Mouse (Mus musculus) sigmoid colon, adult 10 weeks (tissue): ENCODE results near the gene Zmym4. TPM values are rescaled to one million over a fixed set of nuclear protein-coding genes. Genes with fewer than 3 reads are reported as not detected.

Experiments used
- polyA plus RNA-seq: library from polyadenylated mRNA; stranded (reverse); fragments of 350-450 nt; fragmentation: Illumina TruSeq; extraction: RNeasy Lipid Tissue Mini Kit (QIAGEN cat#74804); gene quantifications from one replicate; pipeline ENCODE4 v1.2.3, GENCODE M21; 2014; ENCODE audit warnings: low read depth, low replicate concordance

Gene Zmym4
- 36.0 TPM for polyA plus RNA-seq

DNA sequence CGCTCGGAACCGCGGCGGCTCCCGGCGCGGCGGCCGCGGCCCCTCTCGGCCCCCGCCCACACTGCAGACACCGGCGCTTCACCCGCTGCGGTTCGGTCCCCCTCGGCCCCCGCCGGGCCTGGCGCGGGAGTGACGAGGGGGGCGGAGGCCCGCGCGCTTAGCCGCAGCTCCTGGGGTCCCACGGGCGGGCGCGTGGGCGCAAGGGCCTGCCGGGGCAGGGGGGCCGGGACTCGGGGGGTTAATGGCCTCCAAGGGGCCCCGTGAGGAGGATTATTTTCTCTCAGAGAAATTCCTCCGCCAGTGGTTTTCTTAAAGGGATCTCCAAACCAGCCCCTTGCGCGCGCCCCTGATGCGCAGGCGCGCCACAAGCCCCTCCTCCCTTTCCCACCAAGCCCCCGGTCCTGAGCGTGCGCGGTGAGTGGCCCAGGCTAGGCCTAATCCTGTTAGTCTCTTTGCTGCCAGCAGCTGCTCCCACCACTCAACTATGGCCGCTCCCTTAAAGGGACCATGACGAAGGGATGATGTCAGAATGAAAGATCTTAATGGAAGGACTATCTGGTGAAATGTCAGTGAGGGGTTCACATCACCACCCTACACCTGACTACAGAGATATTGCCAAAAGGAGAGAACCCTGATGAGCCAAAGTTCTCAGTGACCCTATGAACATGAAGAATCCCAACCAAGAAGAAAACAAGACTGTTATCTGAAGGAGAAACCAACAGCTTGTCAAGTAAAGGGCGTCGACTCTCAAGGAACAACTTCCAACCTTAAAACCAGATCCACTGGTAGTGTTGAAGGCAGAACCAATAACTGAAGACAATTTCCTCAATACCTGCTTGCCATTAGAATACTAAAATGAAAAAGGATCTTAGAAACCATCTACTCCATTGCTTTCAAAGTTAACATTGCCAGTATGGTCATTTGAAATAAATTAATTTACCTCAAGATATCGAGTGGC lies at the start of gene Zmym4:
Zmym4 (minus strand) TSS at position 272 of the 958 bp plus-strand sequence.

Other genes with a start within 250 kb of the Zmym4 start
- not detected for gene Tfap2e, start 231.9 kb downstream of the Zmym4 start, polyA plus RNA-seq
- 0.25 TPM for gene Ncdn, start 214.7 kb downstream of the Zmym4 start, polyA plus RNA-seq
- 6.3 TPM for gene AU040320, start 214.6 kb downstream of the Zmym4 start, polyA plus RNA-seq
- gene Sfpq, start 53.2 kb upstream of the Zmym4 start, polyA plus RNA-seq: 380 TPM
- 17.9 TPM for gene Zmym1, start 93.0 kb upstream of the Zmym4 start, polyA plus RNA-seq
- gene Zmym6, start 109.2 kb upstream of the Zmym4 start, polyA plus RNA-seq: 75.0 TPM
- gene Tmem35b, start 155.6 kb upstream of the Zmym4 start, polyA plus RNA-seq: 24.6 TPM
- not detected for gene Dlgap3, start 201.1 kb upstream of the Zmym4 start, polyA plus RNA-seq